Mouse (Mus musculus): ENCODE data around the gene Ccm2. TPM values are rescaled to one million over a fixed set of nuclear protein-coding genes. Genes with fewer than 3 reads are reported as not detected.
A peak's percentile ranks its signal among the peaks of the same experiment; 100 is the strongest.

The Ccm2 gene
- total RNA-seq, 2 experiments from 2014 or later: 57.7 to 60.9 TPM

DNA sequence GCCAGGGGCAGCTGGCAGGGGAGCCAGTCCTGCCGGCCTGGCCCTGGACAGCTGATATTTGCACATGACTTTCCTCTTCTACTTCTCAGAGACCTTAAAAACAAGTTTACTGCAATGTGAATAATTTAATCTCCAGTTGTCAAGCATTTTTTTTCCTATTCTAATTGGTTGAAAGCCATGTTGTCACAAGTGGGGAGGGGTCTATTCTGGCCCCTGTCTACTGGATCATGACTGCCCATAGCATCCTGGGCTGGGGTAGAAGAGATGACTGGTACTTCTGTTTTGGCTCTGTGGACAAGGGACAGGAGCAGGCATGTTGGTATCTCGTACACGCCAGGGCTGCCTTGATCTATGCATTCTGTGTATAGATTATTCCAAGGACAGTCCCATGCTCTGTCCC is 49.9 kb downstream of the Ccm2 start:
- DNase-seq (ENCODE audit: extremely low spot score in 1 of 2, low spot score in 2 of 2): no peak
- intact Hi-C loops (cut with DNase I): loop anchor here (5.0 kb wide), 1 partner anchor 49 kb away; the partner anchor contains the start of gene Ccm2

DNA sequence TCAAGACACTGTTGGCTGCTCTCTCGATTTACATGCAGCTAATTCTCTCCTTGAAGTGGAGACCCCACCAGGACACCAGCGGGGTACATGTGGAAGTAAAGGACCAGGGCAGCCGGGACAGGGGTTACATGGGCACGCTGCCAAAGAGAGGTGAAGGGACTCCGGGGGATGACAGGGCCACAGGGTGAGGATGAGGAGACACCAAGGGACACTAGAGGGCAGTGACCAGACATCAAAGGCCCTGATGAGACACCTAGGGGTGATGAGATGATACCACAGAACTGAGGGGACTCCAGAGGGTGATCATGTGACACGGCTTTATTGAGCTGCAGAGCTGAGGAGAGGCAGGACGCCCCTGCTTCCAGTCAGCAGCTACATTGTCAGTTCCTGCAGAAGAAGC is 50.8 kb downstream of the Ccm2 start:
- intact Hi-C loops (cut with DNase I): loop anchor here (5.0 kb wide), 1 partner anchor 50 kb away; the partner anchor contains the start of gene Ccm2
- peak in 1 of 2 experiments; percentile 57 for DNase-seq (ENCODE audit: extremely low spot score in 1 of 2, low spot score in 2 of 2)

DNA sequence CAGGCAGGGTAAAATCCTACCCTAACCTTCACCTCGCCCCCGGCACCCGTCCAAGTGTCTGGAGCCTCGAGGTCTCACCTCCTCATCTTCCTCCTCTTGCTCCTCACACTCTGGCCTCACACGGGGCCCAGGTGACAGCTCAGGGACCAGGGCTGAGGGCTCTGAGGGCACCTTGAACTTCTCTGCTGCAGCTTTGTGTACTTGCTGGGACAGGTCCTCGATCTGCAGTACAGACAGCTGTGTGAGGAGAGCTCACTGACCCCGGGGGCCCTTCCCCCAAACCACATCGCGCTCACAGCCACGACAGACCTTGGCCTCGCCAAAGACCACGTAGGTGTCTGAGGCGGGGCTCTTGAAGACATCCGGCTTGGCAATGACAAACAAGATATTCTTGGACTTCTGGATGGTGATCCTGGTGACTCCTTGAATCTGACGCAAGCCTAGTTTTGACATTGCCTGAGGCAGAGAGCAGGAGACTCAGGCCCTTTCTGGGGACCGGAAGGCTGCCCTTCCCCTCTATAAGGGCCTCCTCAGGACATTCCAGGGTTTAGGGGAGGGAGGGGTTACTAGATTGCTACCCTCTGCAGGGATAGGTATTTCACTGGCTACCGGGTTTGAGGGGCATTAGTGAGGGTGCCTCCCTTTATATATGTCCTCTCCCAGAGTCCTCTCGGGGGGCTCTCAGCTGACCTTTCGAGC is 51.7 kb downstream of the Ccm2 start:
- DNase-seq (ENCODE audit: extremely low spot score in 1 of 2, low spot score in 2 of 2): peak in 1 of 2 experiments; percentile 37

DNA sequence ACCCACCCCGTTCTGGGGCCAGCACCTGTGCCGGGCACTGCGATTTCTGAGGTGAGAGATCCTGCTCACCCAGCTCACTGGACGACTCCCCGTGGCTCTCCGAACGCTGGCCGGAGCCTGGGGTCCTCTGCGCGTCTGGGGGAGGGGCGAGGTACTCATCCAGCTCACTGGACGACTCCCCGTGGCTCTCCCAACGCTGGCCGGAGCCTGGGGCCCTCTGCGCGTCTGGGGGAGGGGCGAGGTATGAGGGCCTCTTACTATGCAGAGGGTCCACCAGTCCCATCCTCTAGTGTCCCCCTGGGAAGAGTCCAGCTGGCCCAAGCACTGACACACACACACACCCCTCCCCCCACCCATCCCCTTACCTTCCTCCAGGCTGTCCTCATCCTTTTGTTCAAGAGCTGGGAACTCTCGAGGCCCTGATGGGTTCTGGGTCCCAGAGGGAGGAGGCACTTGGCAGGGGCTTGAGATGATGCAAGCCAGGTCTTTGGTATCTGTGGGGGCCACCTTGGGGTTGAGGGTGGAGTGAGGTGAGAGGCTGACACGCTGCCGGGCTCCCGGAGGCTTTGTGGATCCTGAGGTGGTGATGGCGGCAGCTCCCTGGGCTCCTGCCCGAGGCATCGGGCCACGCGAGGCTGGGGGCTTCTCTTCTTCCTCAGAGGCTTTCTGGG is 52.5 kb downstream of the Ccm2 start:
- DNase-seq (ENCODE audit: extremely low spot score in 1 of 2, low spot score in 2 of 2): peak in 1 of 2 experiments; percentile 62
- intact Hi-C loops (cut with DNase I): loop anchor here (5.0 kb wide), 1 partner anchor 52 kb away; the partner anchor contains the start of gene Ccm2

More for the DNA sequence above, 51.7 kb downstream of the Ccm2 start:
- intact Hi-C loops (cut with DNase I): loop anchor here (5.0 kb wide), 1 partner anchor 51 kb away; the partner anchor contains the start of gene Ccm2

DNA sequence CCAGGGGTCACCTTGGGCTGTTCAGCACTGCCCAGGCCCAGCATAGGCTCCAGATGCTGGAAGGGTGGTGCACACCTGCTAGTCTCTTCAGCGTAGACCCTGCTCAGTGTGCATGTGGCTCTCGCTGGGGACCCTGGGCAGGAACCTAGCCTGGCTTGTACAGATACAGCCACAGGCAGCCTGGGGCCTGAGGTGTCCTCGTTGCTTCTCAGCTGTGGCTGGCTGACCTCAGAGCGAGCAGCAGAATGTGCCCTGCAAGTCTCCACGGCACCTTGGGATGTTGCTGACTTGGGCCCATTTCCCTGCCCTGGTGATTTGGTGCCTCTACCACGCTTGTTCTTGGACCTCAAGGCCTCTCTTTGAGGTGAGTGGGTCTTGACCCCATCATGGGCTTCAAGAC is 53.1 kb downstream of the Ccm2 start:
- DNase-seq (ENCODE audit: extremely low spot score in 1 of 2, low spot score in 2 of 2): no peak
- intact Hi-C loops (cut with DNase I): loop anchor here (5.0 kb wide), 1 partner anchor 53 kb away; the partner anchor contains the start of gene Ccm2

DNA sequence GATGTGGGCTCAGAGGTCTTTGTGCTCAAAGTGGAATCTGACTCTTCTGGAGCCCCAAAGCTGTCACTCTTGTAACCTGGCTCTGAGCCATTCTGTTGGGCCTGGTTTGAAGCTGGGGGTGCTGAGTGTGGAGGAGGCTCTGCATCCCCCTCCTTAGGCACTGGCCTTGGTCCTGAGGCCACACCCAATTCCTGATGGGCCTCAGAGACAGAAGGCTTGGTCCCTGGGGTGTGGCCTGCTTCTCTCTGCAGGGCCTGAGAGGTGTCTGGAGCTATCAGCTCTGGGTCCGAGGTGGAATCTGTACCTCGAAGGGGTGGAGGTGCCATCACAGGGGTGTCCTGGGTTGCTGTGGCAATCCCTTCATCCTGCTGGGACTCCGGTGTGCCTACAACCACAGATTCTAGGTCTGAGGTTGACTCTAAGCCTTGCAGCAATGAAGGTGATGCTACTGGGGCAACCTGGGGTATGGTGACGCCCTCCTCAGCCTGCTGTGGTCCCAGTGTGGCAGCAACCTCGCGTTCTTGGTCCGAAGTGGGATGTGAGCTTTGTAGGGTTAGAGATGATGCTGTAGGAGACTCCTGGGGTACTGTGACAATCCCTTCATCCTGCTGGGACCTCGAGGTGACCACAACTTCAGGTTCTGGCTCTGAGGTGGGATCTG is 53.7 kb downstream of the Ccm2 start:
- intact Hi-C loops (cut with DNase I): no loop called here

DNA sequence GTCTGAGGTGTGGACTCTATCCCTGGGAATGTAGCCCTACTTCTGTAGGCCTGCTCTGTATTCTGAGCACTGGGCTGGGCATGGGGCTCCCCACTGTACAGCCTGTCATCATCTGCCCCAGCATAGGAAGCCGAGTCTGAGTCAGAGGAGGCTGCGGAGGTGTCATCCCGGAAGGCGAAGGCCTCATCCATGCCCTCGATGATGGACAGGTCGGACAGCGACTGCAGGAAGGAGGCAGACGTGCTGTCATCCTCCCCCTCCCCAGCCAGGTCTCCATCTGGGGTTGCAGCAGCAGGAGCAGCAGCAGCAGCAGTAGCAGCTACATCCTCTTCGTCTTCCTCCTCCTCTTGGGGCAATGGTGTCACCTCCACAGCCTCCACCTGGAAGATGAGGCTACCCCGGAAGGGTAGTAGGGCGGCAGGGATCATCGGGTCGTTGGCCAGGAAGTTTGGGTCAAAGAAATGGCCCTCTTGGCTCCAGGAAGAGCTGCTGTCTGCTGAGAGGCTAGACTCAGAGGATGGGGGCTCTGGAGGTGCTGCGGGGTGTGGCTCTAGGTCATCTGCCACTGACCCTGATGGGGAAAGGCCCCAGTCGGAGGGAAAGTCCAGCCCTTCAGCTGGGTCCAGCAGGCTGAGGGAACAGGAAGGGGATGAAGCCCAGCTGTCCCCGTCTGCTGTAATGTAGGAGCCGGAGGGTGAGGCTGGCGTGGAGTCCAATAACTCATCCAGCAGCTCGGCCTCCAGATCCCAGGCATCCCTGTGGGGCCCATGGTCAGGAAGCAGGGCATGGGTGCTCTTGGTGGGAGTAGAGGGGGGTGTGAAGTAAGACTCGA is 55.2 kb downstream of the Ccm2 start:
- peak in 1 of 2 experiments; percentile 31 for DNase-seq (ENCODE audit: extremely low spot score in 1 of 2, low spot score in 2 of 2)

More for the DNA sequence above, 53.7 kb downstream of the Ccm2 start:
- DNase-seq (ENCODE audit: extremely low spot score in 1 of 2, low spot score in 2 of 2): no peak

DNA sequence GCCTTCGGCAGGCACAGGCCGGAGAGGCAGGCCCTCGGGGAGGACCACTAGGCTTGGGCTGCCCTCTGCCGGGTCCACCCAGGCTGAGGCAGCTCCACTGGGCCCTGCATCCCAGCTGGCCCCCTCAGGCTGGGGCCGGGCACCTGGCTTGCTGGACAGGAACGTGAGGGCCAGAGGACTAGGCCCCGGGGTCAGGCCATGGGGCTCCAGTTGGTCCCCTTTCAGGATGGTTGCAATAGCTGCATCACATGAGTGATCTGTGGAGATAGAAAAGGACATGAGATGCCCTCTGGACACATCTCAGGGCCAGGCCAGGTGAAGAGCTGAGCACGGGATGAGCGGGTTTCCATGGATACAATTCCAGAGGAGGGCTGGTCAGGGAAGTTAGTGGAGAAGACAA is 56.0 kb downstream of the Ccm2 start:
- DNase-seq (ENCODE audit: extremely low spot score in 1 of 2, low spot score in 2 of 2): no peak
- intact Hi-C loops (cut with DNase I): no loop called here

More for the DNA sequence above, 55.2 kb downstream of the Ccm2 start:
- intact Hi-C loops (cut with DNase I): no loop called here

DNA sequence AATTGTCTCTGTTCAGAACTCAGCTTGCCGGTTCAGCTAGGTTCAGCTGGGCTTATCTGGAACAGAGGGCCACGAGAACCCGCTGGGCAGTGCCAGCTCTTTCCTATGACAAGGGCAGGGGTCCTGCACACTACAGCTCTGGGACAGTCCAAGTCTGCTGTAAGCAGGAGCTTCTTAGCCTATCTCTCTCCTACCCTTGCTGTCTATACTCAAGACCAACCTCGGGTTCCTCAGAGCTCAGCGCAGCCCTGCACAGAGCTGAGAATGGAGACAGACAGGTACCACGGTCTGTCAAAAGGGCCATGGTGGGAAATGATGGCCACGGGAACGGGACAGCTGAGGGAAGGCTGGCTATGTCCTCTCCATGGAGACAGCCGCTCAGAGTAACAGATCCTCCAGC is 56.5 kb downstream of the Ccm2 start:
- intact Hi-C loops (cut with DNase I): no loop called here
- no peak for DNase-seq (ENCODE audit: extremely low spot score in 1 of 2, low spot score in 2 of 2)

DNA sequence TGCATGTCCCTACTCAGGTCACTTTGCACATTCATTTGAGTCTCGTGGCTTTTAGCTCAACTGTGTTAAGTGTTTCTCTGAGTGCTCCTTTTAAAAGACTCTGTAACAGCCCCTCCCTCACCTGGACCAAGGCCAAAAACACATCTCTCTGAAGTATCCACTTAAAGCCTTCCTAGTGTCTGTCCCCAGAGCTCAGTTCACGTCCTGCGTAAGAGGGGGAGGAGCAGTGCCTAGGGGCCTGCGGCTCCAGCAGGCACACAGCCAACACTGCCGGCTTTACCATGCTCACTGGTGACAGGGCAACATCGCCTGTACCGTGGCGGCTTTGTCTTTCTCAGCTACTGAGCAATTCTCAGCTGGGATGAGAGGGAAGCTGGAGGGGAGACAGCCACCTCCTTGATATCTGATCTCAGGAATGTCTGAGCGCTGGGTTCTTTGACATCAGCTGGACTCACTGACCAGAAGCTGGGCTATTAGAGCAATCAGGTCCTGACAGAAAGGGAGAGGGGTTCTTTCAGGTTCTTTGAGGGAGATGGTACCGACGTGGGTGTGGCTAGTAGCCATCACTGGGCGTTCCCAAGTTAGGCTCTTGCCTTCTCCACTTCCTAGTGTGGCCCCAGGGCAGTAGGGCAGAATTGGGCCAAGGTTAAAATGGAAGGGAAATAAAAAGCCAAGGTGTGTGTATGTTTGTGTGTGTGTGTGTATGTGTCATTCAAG is 57.4 kb downstream of the Ccm2 start:
- intact Hi-C loops (cut with DNase I): no loop called here
- DNase-seq (ENCODE audit: extremely low spot score in 1 of 2, low spot score in 2 of 2): peak; percentile 68 to 83

DNA sequence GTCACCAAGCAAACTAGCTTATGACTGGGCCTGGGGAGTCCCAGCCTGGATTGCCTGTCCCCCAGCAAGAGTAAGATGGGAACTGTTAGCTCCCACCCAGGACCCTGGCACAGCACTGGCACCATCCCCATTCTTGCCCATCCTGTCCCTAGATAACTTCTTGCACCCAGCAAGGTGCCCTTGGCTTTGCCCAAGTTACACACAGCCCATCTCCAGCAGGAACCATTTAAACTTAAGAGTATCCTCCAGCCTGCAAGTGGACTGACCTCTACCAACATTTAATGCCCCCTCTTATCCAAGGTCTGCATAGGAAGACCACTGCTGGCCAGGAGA is 57.9 kb downstream of the Ccm2 start:
- intact Hi-C loops (cut with DNase I): no loop called here
- DNase-seq (ENCODE audit: extremely low spot score in 1 of 2, low spot score in 2 of 2): no peak

DNA sequence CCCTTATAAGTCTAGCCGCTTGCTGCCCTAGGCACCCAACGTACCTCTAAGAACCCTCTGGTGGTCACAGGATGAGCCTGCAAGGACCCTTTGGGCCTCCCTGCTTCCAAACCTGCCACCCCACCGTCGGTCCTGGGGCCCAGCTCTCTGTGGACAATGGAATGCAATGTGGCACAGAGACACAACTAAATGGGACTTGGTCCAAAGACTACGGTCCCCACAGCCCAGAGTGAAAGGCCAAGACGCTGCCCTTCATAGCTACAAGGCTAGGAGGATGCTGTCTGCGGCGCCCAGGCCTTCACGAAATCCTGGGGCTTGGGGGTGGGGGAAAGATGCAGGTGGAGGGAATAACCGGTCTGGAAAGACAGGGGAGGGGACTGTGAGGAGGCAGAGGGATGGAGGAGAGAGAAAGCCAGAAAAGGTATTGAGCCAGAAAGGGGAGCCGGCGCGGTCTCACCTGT is 58.4 kb downstream of the Ccm2 start:
- peak; percentile 27 to 42 for DNase-seq (ENCODE audit: extremely low spot score in 1 of 2, low spot score in 2 of 2)
- intact Hi-C loops (cut with DNase I): no loop called here

DNA sequence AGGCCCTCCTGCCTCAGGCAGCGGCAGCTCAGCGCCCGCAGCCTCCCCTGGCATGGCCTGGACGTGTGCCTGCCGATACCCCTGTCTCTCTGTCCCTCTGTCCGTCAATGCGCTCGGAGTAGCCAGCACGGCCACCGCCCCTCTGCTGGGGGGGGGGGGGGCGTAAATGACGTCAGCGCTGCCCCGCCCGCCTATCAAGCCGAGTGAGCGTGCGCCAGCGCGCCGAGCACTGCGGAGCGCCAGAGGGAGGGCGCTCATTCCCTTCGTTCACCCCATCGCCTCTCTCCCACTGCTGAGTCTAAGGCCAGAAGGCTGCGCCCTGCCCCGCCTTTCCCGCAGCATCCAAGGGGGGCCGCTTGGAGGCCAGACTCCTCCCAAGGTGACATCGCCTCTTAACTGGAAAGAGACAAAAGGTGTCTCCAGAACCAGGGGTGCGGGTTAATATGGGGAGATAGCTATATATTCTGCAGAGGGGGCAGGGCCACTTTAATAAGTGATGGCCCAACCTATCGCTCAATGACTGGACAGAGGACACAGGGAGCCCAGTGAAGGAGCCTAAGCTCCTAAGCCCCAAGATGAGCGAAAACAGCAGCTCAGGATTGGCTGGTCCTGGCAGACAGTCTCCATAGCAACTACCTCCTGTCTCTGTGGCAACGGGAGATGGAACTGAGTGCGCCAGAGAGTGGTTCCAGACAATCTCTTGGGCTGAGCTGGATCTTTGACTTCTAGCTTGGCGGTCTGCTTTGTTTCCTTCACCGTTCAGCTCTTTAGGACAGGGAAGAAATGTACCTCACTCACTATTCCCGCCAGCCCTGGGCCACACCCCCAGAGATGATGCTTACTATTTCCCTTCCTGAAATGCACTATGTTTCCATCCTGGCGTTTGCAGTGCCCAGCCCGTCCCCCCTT is 59.1 kb downstream of the Ccm2 start, which contains the start of gene Nacad:
Gene Nacad, minus strand, starts transcription at position 563 of the 909 bp plus-strand sequence.
- DNase-seq (ENCODE audit: extremely low spot score in 1 of 2, low spot score in 2 of 2): peak; percentile 79 to 83
- intact Hi-C loops (cut with DNase I): no loop called here

DNA sequence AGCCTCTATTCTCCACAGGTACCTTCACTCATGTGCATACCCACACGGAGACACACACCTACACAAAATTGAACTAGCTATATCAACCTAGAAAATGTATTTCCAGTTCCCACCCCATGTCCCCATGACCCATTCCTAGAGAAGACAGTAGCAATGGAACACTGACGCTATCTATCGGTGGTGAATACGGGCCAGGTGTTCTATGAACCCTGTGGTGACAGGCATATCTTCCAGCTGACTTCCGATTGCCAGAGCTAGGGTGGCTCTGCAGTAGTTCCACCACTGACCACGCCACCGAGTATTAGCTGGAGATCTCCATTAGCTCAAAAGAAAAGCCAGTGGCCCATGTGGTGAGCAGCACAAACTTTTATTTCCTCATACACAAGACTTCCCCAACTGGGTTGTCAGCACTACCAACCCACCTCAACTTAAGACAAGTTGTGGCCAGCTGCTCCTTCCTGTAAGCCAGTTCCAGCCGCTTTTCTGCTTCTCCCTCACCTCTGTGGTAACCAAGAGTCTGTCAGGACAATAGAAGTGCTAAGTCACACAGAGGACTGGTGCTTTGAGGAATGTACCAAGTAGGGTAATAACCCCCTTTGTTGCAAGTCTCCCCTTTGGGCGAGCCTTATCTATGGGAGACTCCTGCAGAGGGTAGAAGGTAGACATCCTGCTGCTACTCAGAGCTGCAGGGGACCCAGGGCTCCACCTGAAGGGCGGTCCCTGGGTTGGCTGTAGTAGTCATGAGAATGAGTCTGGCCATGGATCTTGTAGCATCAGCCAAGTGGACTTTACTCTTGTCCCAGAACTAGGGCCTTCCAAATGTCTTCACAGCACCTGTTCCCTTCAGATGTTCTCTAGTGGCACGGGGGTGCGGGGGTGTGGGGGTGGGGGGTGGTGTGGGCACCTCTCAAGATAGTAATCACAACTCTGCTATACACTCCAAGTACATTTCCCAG is 68.8 kb downstream of the Ccm2 start:
- no peak for DNase-seq (ENCODE audit: extremely low spot score in 1 of 2, low spot score in 2 of 2)
- intact Hi-C loops (cut with DNase I): no loop called here

DNA sequence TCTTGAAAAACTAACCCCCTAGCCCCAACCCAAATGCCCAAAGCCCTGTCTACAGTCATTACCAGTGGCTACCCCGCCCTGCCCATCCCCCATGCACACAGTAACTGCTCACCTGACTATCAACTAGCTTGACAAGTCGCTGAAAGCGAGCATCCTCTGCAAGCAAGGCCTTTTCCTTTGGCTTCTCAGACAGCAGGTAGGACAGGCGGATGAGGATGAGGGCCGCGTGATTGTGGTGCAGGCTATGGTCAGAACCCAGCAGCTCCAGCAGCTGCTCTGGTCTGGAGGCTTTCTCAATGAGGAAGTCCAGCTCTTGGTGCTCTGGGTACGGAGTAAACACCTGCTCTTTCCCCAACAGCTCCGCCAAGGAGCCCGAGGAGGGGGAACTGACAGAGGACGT is 77.0 kb downstream of the Ccm2 start:
- DNase-seq (ENCODE audit: extremely low spot score in 1 of 2, low spot score in 2 of 2): no peak
- intact Hi-C loops (cut with DNase I): no loop called here

All from left cerebral cortex, postnatal 10 days (tissue).